Mouse (Mus musculus): ENCODE results near the gene Cgrrf1.
A peak's percentile ranks its signal among the peaks of the same experiment; 100 is the strongest.

Cgrrf1 gene

DNA sequence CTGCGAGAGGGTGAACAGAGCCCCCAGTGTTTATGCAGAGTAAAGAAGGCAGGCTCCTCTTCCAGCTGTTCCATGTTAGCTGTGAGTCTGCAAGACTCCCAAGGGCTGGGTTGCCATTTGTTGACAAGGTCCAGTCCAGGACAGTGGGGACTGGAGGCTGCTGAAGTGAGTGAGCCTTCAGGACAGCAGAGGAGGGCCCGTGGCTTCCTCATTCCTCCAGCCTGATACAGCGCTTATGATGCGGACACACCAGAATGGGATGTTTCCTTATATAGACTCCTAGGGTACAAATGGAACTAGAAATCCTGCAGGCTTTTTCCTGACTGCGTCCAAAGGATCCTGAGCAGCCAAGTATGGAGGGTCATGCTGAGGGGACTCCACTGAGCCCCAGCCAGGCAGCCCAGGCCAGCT lies 54.0 kb downstream of the Cgrrf1 start:
- peak in 1 of 2 experiments; percentile 49 for DNase-seq (ENCODE audit: low spot score in 2 of 2)

DNA sequence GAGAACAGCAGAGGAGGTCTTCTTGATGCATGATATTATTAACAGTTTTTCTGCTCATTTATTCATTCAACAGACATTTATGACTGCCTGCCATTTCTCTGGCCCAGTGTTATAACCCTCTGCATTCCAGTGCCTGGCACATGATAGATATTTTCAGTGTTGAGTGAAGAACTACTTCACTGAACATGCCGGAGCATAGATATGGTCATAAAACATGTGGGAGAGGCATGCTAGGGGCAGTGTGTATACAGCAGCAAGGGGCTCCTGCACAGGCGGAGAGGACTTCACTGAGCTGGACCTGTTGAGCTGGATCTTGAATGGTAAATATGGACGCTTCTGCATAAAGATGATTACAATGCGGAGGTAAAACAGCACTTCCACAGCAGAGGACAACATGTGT lies 57.2 kb downstream of the Cgrrf1 start:
- no peak for DNase-seq (ENCODE audit: low spot score in 2 of 2)

DNA sequence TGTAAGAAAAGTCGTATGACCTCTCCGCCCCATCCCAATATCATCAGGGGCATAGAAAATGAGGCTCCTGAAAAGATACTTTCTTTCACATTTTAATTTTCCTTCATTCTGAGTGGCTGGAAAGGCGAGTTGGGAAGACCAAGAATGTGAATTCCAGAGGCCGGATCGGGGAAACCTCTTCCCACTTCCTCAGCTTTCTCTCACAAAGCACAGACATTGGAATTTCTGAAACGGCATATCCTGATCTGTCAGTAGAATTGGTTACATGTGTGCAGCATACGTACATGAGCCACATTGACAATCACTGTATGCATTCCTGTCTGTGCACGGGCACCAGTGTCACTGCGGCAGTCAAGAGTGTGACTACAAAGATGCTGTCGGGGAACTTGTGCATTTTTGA lies 62.0 kb downstream of the Cgrrf1 start:
- no peak for DNase-seq (ENCODE audit: low spot score in 2 of 2)

DNA sequence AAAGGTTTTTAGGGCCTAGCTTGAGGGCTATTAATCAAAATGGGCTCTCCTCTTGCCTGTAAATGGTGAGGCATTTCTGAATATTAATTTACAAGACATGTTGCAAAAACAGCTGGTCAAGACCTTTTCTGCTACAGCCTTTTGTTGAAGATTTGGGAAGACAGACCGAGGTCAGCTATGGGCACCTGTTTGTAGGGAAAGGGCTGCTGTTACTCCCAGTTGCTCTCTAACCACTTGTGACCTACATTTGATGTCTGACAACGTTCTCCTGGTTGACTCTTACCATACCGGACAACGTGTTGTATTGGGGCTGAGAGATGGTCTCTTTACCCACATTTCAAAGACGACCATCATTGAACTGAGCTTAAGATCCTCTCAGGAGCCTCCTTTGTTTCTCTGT lies 66.0 kb downstream of the Cgrrf1 start:
- no peak for DNase-seq (ENCODE audit: low spot score in 2 of 2)

DNA sequence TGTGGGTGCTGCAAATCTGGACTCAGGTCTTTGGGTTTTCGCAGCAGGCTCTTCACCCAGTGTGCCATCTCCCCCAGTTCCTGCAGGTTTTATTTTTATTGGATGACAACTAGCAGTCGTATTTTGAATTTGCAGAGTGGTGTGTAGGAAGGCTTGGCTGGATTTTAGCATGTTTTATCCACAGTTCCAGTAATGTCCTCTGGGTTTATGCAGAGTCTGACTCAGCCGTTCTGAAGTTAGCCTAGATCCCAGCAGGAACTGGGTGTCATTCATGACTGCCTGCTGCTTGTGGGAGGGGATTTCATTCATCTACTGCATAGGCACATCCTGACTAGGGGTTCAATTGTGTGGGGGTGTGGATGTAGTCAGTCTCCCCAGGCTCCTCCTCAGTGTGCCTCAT lies 66.7 kb downstream of the Cgrrf1 start:
- DNase-seq (ENCODE audit: low spot score in 2 of 2) = no peak

DNA sequence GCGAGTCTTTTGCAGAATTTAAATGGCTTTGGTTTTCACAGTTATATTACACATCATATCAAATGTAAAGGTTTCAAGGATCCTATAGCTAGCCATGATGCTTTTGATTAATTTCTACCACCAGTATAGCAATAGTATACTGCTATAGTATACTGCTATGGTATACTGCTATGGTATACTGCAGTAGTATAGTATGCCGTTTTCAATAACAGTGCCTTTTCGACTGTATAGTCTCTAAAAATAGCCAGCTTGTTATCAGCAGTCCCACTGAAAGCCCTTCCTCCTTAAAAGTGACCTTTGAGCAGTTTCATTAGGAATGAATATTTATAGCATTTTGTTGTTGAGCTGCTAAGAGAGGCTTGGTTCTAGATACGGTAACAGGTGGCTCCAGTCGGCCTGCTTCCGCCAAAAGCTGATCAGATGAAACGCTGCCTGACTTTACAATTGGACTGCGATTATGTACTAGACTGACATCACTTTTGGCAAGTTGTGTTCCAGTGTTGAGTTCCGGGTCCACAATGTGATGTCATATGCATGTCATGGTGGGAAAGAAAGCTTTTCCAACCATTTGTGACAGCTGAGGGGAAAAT lies 70.7 kb downstream of the Cgrrf1 start:
- no peak for DNase-seq (ENCODE audit: low spot score in 2 of 2)
